Mouse (Mus musculus) adrenal gland, postnatal 14 days (tissue): ENCODE data around the gene Pdzd7. TPM values are rescaled to one million over a fixed set of nuclear protein-coding genes. Genes with fewer than 3 reads are reported as not detected.

ENCODE experiments used
- DNase-seq: peaks from one replicate; pipeline ENCODE4 v3.0.0; 2021; ENCODE audit warnings: mixed read lengths
- total RNA-seq: library from RNA; stranded (reverse); gene quantifications from 2 replicates; pipeline ENCODE4 v1.2.3, GENCODE M21; 2021

Pdzd7 gene
- total RNA-seq, 1 experiment from 2014 or later: not detected

DNA sequence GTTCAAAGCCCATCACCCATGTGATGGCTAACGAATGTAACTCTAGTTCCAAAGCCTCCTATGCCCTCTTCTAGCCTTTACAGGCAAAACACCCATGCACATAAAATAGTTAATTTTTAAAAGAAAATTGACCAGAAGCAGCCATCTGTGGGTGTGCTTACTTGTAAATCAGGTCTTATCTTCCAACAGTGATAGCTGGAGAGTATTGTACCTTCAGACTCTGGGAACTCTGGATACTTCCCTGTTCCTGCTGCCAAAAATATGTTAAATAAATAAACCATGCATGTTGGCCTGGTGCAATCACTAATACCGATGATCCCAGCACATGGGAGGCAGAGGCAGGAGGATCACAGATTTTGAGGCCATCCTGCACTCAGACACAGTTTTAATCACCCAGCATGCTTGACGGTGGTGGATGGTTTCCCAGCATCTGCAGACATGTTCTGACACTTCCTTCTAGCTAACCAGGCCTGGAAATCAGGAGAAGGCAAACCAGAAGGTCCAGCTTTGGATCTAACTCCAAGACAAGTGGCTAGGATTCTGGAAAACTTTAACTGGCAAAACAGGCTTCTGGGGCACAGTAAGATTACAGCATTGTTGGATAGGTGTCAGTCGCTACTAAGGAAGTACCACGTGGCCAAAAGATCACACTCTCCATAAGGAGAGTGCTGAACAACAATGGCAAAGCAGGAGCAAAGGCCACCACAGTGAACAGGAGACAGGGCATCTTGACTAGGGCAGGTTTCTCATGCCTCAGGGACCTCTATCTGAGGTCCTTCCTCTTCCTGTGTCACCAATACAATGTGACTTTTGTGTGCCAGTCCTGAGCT, 60.1 kb downstream of the Pdzd7 start:
- no peak for DNase-seq

DNA sequence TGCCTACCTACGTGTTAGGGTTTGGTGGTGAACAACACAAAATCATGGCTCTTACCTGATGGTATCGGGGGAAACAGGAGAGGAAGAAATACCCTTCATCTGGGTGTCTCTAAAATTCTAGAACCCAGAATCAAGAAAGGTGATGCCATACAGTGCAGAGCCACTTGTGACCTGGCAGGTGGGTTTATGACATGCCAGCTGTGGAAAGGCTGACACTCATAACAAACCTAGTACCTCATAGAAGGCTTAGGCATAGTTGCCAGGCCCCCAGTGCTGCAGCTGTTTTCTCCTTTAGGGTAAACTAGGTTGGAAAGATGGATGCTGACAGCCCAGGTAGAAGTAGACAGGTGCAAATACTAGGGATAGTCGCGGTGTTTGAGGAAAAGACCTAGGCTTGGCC, 61.1 kb downstream of the Pdzd7 start:
- no peak for DNase-seq

DNA sequence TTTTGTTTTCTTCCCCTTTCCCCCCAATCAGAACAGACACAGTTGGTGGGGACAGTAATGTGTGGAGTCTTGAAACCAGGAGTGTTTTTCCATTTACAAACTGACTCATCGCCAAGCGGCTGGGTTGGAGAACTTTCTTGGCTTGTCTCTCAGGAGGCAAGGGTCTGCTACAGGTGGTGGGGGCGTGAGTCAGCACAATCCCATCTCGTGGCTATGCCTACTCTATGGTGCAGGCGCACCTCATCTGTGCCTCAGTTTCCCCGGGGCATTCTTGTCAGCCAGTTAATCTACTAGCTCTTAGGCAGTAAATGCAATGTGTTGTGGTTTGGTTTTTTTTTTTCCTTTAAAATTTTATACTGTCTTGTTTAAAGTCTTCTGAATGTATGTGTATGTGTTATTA, 62.2 kb downstream of the Pdzd7 start:
- no peak for DNase-seq

DNA sequence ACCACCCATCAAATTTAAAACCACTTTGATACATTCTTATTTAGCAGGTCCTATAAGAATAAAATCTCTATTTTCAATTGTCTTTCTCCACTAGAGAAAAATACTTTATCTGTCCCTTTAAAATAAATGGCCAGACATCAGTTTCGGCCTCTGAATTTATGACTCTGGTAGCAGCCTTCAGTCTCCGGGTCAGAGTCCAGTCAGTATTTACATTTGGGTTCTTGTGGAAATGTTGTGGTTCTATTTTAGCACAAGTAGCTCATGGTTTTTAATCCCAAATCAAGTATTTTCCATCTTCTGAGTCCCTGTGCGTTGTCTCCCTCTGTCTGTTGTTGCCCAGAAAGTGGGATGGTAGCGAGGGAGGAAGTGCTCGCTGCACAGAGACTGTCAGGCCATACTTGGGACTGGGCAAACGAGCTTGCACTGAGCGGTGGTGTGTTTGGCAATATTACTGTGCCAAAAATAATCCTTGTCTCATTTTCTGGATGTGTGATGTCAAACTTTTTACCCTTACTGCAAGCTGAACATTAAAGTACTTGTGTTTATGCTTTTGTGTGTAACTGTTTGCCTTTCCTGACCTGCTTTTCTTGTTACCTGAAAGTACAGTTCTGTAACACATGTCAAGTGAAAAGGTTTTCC, 62.9 kb downstream of the Pdzd7 start:
- DNase-seq: no peak

DNA sequence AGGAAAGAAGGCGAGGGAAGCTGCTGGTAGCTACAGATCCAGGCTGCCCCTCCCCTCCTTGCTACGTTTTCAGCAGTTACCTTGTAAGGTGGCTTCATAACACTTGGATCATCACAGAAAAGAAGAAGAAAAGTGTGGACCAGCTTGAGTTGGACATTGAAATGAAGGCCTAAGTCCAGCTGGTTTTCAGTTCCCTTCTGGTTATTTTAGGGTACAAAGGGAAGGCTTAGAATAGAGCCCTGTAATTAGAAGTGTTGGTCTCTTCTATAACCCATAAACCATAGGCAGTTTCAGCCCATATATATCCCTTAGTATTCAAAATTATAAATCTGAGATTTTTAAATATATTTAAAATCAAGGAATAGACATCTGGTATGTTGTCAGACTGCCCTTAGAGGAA, 64.7 kb downstream of the Pdzd7 start:
- DNase-seq: no peak

DNA sequence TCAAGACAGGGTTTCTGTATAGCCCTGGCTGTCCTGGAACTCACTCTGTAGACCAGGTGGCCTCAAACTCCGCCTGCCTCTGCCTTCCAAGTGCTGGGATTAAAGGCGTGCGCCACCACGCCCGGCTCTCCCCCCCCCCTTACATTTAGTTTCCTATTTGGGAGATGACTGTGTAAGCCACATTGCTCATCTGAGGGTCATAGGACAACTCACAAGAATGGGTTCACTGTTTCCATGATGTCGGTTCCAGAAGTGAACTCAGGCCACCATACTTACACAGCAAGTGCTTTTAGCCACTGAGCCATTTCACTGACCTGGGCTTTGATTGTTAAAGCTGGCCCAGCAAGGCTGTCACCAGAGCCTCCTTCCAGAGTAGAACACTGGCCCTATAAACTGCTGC, 68.4 kb downstream of the Pdzd7 start:
- no peak for DNase-seq

Other genes with a start within 250 kb of the Pdzd7 start
- gene Slf2, start 114.6 kb downstream of the Pdzd7 start, total RNA-seq: 24.2 and 28.2 TPM in 2 replicates
- gene Sema4g, start 56.6 kb downstream of the Pdzd7 start, total RNA-seq: 8.4 and 29.7 TPM in 2 replicates
- 27.5 and 30.7 TPM in 2 replicates for gene Twnk, start 40.1 kb downstream of the Pdzd7 start, total RNA-seq
- gene Mrpl43, start 39.3 kb downstream of the Pdzd7 start, total RNA-seq: 45.6 and 50.0 TPM in 2 replicates
- 70.4 and 77.4 TPM in 2 replicates for gene Lzts2, start 31.3 kb downstream of the Pdzd7 start, total RNA-seq
- 51.7 and 58.1 TPM in 2 replicates for gene Sfxn3, start 1.8 kb upstream of the Pdzd7 start, total RNA-seq
- 5.7 and 6.3 TPM in 2 replicates for gene Kazald1, start 29.5 kb upstream of the Pdzd7 start, total RNA-seq
- 0.44 TPM in 1 of 2 replicates, not detected in the other for gene Tlx1, start 105.0 kb upstream of the Pdzd7 start, total RNA-seq
- gene Lbx1, start 190.1 kb upstream of the Pdzd7 start, total RNA-seq: not detected in 2 replicates